Mouse (Mus musculus): ENCODE measurements at regions not wholly inside any gene's neighbourhood (a gene's known extent, or its start where the extent isn't known, plus 50 kb on each side); places are given as distances from the start of the nearest gene placed in this dataset.

- TF ChIP-seq POLR2A (IDR thresholded peaks at IDR 0.05; ENCODE audit: low read depth, low read length) (no peak), CTCF (IDR thresholded peaks at IDR 0.05; ENCODE audit: borderline replicate concordance, insufficient read depth, low read length) (no peak)
Measured at GRCm38 (mm10) chr12:52440868-52441365, 62.9 kb upstream of the Arhgap5 start.

Measured in embryonic fibroblast, embryonic 13.5 days (primary cell).